Mouse (Mus musculus) heart, postnatal 0 days (tissue): Measurements from ENCODE around the gene Olfr1501. TPM values are rescaled to one million over a fixed set of nuclear protein-coding genes. Genes with fewer than 3 reads are reported as not detected.
"Not testable (repeated sequence)": the region's sequence is repeated elsewhere in the genome, so short reads cannot be mapped to it uniquely, and the experiment has no call there.

Experiments
- ATAC-seq: fragments of 200-750 bp; cut with Nextera tagmentation; 2 replicates; pipeline ENCODE4 v1.8.0; 2017; ENCODE audit warnings: low read depth, moderate number of reproducible peaks, moderate library complexity; ENCODE audit not compliant: insufficient read depth
- DNase-seq: peaks from one replicate; pipeline ENCODE4 v3.0.0-alpha.2; 2016; ENCODE audit warnings: low spot score
- H3K27ac ChIP-seq: fragments of 300-500 bp; sonication (generic); 2 replicates; pipeline ENCODE4 v1.5.1; 2014; ENCODE audit warnings: low read depth, mild to moderate bottlenecking
- H3K27me3 ChIP-seq: fragments of 300-500 bp; sonication (generic); 2 replicates; pipeline ENCODE4 v1.6.1; 2014; ENCODE audit warnings: low read length, mixed read lengths; ENCODE audit not compliant: control insufficient read depth, insufficient read depth
- H3K36me3 ChIP-seq: fragments of 300-500 bp; sonication (generic); replicated peaks from 2 replicates; pipeline ENCODE4 v1.6.1; 2014; ENCODE audit warnings: low read length, mixed read lengths; ENCODE audit not compliant: control insufficient read depth, insufficient read depth
- H3K4me1 ChIP-seq: fragments of 300-500 bp; sonication (generic); 2 replicates; pipeline ENCODE4 v1.6.1; 2014; ENCODE audit warnings: antibody characterized with exemption; ENCODE audit not compliant: control insufficient read depth, insufficient read depth
- H3K4me2 ChIP-seq: fragments of 300-500 bp; sonication (generic); 2 replicates; pipeline ENCODE4 v1.6.1; 2014; ENCODE audit warnings: low read depth, mild to moderate bottlenecking, low read length, moderate library complexity
- H3K4me3 ChIP-seq: fragments of 300-500 bp; sonication (generic); 2 replicates; pipeline ENCODE4 v1.5.1; 2014; ENCODE audit warnings: low read depth, low read length
- H3K9ac ChIP-seq: fragments of 300-500 bp; sonication (generic); replicated peaks from 2 replicates; pipeline ENCODE4 v1.6.1; 2014; ENCODE audit warnings: low read depth, low read length, mixed read lengths
- H3K9me3 ChIP-seq: fragments of 300-500 bp; sonication (generic); replicated peaks from 2 replicates; pipeline ENCODE4 v1.6.1; 2016; ENCODE audit warnings: low read length; ENCODE audit not compliant: control insufficient read depth
- CTCF ChIP-seq: IDR thresholded peaks from 2 replicates; pipeline ENCODE4 v1.5.1; 2016; ENCODE audit warnings: antibody characterized with exemption, control low read depth, low read depth
- EP300 ChIP-seq: IDR thresholded peaks from 2 replicates; pipeline ENCODE4 v1.6.1; 2016; ENCODE audit warnings: antibody characterized with exemption, low read depth
- WGBS: fragments of 180-500 bp; shearing (Covaris S2); extraction: QIAGEN DNeasy Blood & Tissue Kit; methylation state at CpG from one replicate; pipeline ENCODE4 v1.1.7; 2014; 5-methylcytosine and 5-hydroxymethylcytosine counted together
- polyA plus RNA-seq: library from polyadenylated mRNA; unstranded; fragments of >200 nt; fragmentation: Nextera tagmentation; extraction: Ambion mirVana; gene quantifications from 2 replicates; pipeline ENCODE4 v1.2.1, GENCODE M21; 2015
- total RNA-seq: library from RNA; depleted of rRNA; stranded (reverse); fragments of >200 nt; gene quantifications from 2 replicates; pipeline ENCODE4 v1.2.3, GENCODE M21; 2014; ENCODE audit warnings: low replicate concordance; rRNA removed

Gene Olfr1501
- total RNA-seq (not detected in 2 replicates), polyA plus RNA-seq (not detected in 2 replicates)

GRCm38 (mm10) chr19:13850592-13850991, at the start of gene Olfr1501:
Gene Olfr1501 (minus strand): TSS chr19:13850692.
- not testable (repeated sequence) for H3K4me2 ChIP-seq, DNase-seq, H3K9me3 ChIP-seq, H3K4me3 ChIP-seq, H3K27me3 ChIP-seq, H3K9ac ChIP-seq, H3K27ac ChIP-seq, ATAC-seq, H3K36me3 ChIP-seq, H3K4me1 ChIP-seq

GRCm38 (mm10) chr19:13897828-13898227, 47.3 kb upstream of the Olfr1501 start, which contains the start of gene Olfr1504:
Gene Olfr1504 (minus strand): TSS chr19:13897928.
- no peak within 1 kb of the TSS for H3K4me2 ChIP-seq
- H3K27me3 ChIP-seq: no peaks in the 10 kb centered on the region
- no peak within 1 kb of the TSS for H3K9ac ChIP-seq
- no peak for TF ChIP-seq CTCF
- 33% methylated on average over 1 of the region's 1 CpGs for WGBS
- no peak within 1 kb of the TSS for H3K4me3 ChIP-seq
- DNase-seq (no peak), ATAC-seq (no peak)
- no peaks in the 10 kb centered on the region for H3K36me3 ChIP-seq
- no peaks in the 10 kb centered on the region for H3K9me3 ChIP-seq
- H3K27ac ChIP-seq: no peak within 1 kb of the TSS
- H3K4me1 ChIP-seq: no peaks in the 10 kb centered on the region

GRCm38 (mm10) chr19:13861495-13861894, 11.0 kb upstream of the Olfr1501 start, which contains the start of gene Olfr1502:
Gene Olfr1502 (plus strand): TSS chr19:13861795.
- Histone ChIP-seq H3K9me3 (no peaks in the 10 kb centered on the region), H3K36me3 (no peaks in the 10 kb centered on the region), H3K4me1 (no peaks in the 10 kb centered on the region), H3K27me3 (no peaks in the 10 kb centered on the region), H3K9ac (no peak within 1 kb of the TSS), H3K4me3 (no peak within 1 kb of the TSS), H3K4me2 (no peak within 1 kb of the TSS), H3K27ac (no peak within 1 kb of the TSS)
- ATAC-seq: no peak
- 67% methylated on average over 1 of the region's 1 CpGs for WGBS
- DNase-seq: no peak
- TF ChIP-seq EP300 (no peak), CTCF (no peak)

GRCm38 (mm10) chr19:13830388-13830787, 20.1 kb downstream of the Olfr1501 start, which contains the start of gene Olfr1500:
Gene Olfr1500 (minus strand): TSS chr19:13830488.
- Histone ChIP-seq H3K9me3 (no peaks in the 10 kb centered on the region), H3K4me1 (no peaks in the 10 kb centered on the region), H3K9ac (no peak within 1 kb of the TSS), H3K27me3 (no peaks in the 10 kb centered on the region), H3K4me2 (no peak within 1 kb of the TSS), H3K27ac (no peak within 1 kb of the TSS), H3K36me3 (no peaks in the 10 kb centered on the region), H3K4me3 (no peak within 1 kb of the TSS)
- no peak for TF ChIP-seq CTCF
- TF ChIP-seq EP300: no peak
- DNase-seq: no peak
- no peak for ATAC-seq

- H3K4me1 ChIP-seq: no peaks in the 10 kb centered on the region
- H3K27me3 ChIP-seq: no peaks in the 10 kb centered on the region
- no peak overlapping the region for H3K27ac ChIP-seq
- 64% methylated on average over 3 of the region's 3 CpGs for WGBS
- no peaks in the 10 kb centered on the region for H3K9me3 ChIP-seq
- H3K9ac ChIP-seq: no peak overlapping the region
- no peaks in the 10 kb centered on the region for H3K36me3 ChIP-seq
- H3K4me2 ChIP-seq: no peak overlapping the region
- H3K4me3 ChIP-seq: no peak overlapping the region
- no peak for DNase-seq
- no peak for TF ChIP-seq CTCF
- TF ChIP-seq EP300: no peak
- ATAC-seq: no peak
Observed at GRCm38 (mm10) chr19:13828447-13828846, 22.0 kb downstream of the Olfr1501 start.

GRCm38 (mm10) chr19:13820847-13821246, 29.6 kb downstream of the Olfr1501 start:
- no peaks in the 10 kb centered on the region for H3K9me3 ChIP-seq
- WGBS: 40% methylated on average over 5 of the region's 5 CpGs
- no peaks in the 10 kb centered on the region for H3K4me1 ChIP-seq
- H3K27me3 ChIP-seq: no peaks in the 10 kb centered on the region
- DNase-seq (no peak), ATAC-seq (no peak)
- no peaks in the 10 kb centered on the region for H3K36me3 ChIP-seq
- TF ChIP-seq EP300 (no peak), CTCF (no peak)
- H3K4me3 ChIP-seq: no peak overlapping the region
- H3K9ac ChIP-seq: no peak overlapping the region
- H3K27ac ChIP-seq: no peak overlapping the region
- H3K4me2 ChIP-seq: no peak overlapping the region
